Mouse (Mus musculus) intestine, embryonic 15.5 days (tissue): Measurements from ENCODE around the gene Zfp11. TPM values are rescaled to one million over a fixed set of nuclear protein-coding genes. Genes with fewer than 3 reads are reported as not detected.
"Not testable (repeated sequence)": the region's sequence is repeated elsewhere in the genome, so short reads cannot be mapped to it uniquely, and the experiment has no call there.

ENCODE experiments used
- ATAC-seq: fragments of 200-750 bp; cut with Nextera tagmentation; 2 replicates; pipeline ENCODE4 v1.8.0; 2017; ENCODE audit warnings: moderate TSS enrichment, moderate library complexity
- H3K27ac ChIP-seq: fragments of 300-500 bp; sonication (generic); 2 replicates; pipeline ENCODE4 v1.5.1; 2015; ENCODE audit warnings: mild to moderate bottlenecking, inconsistent platforms
- H3K27me3 ChIP-seq: fragments of 300-500 bp; sonication (generic); replicated peaks from 2 replicates; pipeline ENCODE4 v1.6.1; 2015; ENCODE audit warnings: inconsistent platforms
- H3K36me3 ChIP-seq: fragments of 300-500 bp; sonication (generic); 2 replicates; pipeline ENCODE4 v1.6.1; 2015; ENCODE audit warnings: inconsistent platforms
- H3K4me1 ChIP-seq: fragments of 300-500 bp; sonication (generic); replicated peaks from 2 replicates; pipeline ENCODE4 v1.6.1; 2015; ENCODE audit warnings: inconsistent platforms
- H3K4me2 ChIP-seq: fragments of 300-500 bp; sonication (generic); replicated peaks from 2 replicates; pipeline ENCODE4 v1.6.1; 2015; ENCODE audit warnings: mild to moderate bottlenecking, inconsistent platforms
- H3K4me3 ChIP-seq: fragments of 300-500 bp; sonication (generic); replicated peaks from 2 replicates; pipeline ENCODE4 v1.5.1; 2015; ENCODE audit warnings: inconsistent platforms
- H3K9ac ChIP-seq: fragments of 300-500 bp; sonication (generic); 2 replicates; pipeline ENCODE4 v1.6.1; 2015; ENCODE audit warnings: inconsistent platforms
- H3K9me3 ChIP-seq: fragments of 300-500 bp; sonication (generic); 2 replicates; pipeline ENCODE4 v1.6.1; 2016; ENCODE audit warnings: inconsistent platforms
- WGBS: fragments of 180-500 bp; shearing (Covaris S2); methylation state at CpG from one replicate; pipeline ENCODE4 v1.1.7; 2015; 5-methylcytosine and 5-hydroxymethylcytosine counted together
- polyA plus RNA-seq: library from polyadenylated mRNA; unstranded; fragments of >200 nt; fragmentation: Nextera tagmentation; extraction: Ambion mirVana; gene quantifications from 2 replicates; pipeline ENCODE4 v1.2.1, GENCODE M21; 2015

Zfp11 gene
- polyA plus RNA-seq, result 2.9 and 3.5 TPM in 2 replicates

GRCm38 (mm10) chr5:129670036-129670458, at the start of gene Zfp11:
TSS of gene Zfp11 (minus strand) at chr5:129670099.
- WGBS, result 1% methylated on average over 23 of the region's 23 CpGs

GRCm38 (mm10) chr5:129717016-129717415, 47.1 kb upstream of the Zfp11 start:
- Histone ChIP-seq H3K9ac (no peak overlapping the region), H3K36me3 (peaks cover 14% of the 10 kb centered on the region; the same call in 1 of the 2 replicates), H3K27me3 (no peaks in the 10 kb centered on the region), H3K27ac (no peak overlapping the region), H3K9me3 (no peaks in the 10 kb centered on the region), H3K4me1 (peaks cover 3% of the 10 kb centered on the region), H3K4me2 (no peak overlapping the region), H3K4me3 (no peak overlapping the region)
- 78% methylated on average over 9 of the region's 9 CpGs for WGBS
- no peak for ATAC-seq

More at GRCm38 (mm10) chr5:129670036-129670458, at the start of gene Zfp11:
- H3K9me3 ChIP-seq, result peaks cover 2% of the 10 kb centered on the region; the same call in 1 of the 2 replicates
- peak; percentile 95 for ATAC-seq
- 0 out of 2 replicates have a peak, but pooled peaks cover 3% of the 10 kb centered on the region for H3K4me1 ChIP-seq
- no peaks in the 10 kb centered on the region for H3K27me3 ChIP-seq
- H3K4me3 ChIP-seq, result peak within 1 kb of the TSS; percentile 85
- H3K36me3 ChIP-seq, result no peaks in the 10 kb centered on the region
- H3K4me2 ChIP-seq, result peak within 1 kb of the TSS; percentile 83
- H3K27ac ChIP-seq, result 0 out of 2 replicates have a peak within 1 kb of the TSS, but pooled peaks have one; percentile 32
- peak within 1 kb of the TSS; percentile 89 for H3K9ac ChIP-seq

- Histone ChIP-seq H3K9me3 (no peaks in the 10 kb centered on the region), H3K27me3 (no peaks in the 10 kb centered on the region), H3K9ac (peak within 1 kb of the TSS; percentile 72), H3K4me2 (peak within 1 kb of the TSS; percentile 69), H3K36me3 (peaks cover 14% of the 10 kb centered on the region; the same call in 1 of the 2 replicates), H3K4me3 (peak within 1 kb of the TSS; percentile 69), H3K4me1 (peaks cover 3% of the 10 kb centered on the region), H3K27ac (peak within 1 kb of the TSS; percentile 48)
- peak; percentile 99 for ATAC-seq
- WGBS, result under 1% methylated on average over 33 of the region's 33 CpGs
These were observed 45.5 kb upstream of the Zfp11 start, which contains the start of gene Mrps17 for GRCm38 (mm10) chr5:129715326-129715861. TSS of gene Mrps17 (plus strand) at chr5:129715497.

GRCm38 (mm10) chr5:129708412-129708811, 38.5 kb upstream of the Zfp11 start, which contains the start of gene Sept14:
TSS of gene Sept14 (minus strand) at chr5:129708512.
- H3K27ac ChIP-seq, result no peak within 1 kb of the TSS
- no peak within 1 kb of the TSS for H3K4me2 ChIP-seq
- 0 out of 2 replicates have a peak, but pooled peaks cover 4% of the 10 kb centered on the region for H3K27me3 ChIP-seq
- no peaks in the 10 kb centered on the region for H3K36me3 ChIP-seq
- no peak for ATAC-seq
- no peaks in the 10 kb centered on the region for H3K9me3 ChIP-seq
- WGBS, result 66% methylated on average over 2 of the region's 2 CpGs
- no peak within 1 kb of the TSS for H3K4me3 ChIP-seq
- H3K4me1 ChIP-seq, result no peaks in the 10 kb centered on the region
- H3K9ac ChIP-seq, result no peak within 1 kb of the TSS

GRCm38 (mm10) chr5:129703368-129703767, 33.5 kb upstream of the Zfp11 start:
- Histone ChIP-seq H3K27ac (no peak overlapping the region), H3K27me3 (0 out of 2 replicates have a peak, but pooled peaks cover 4% of the 10 kb centered on the region), H3K4me2 (no peak overlapping the region), H3K4me3 (no peak overlapping the region), H3K36me3 (no peaks in the 10 kb centered on the region), H3K9ac (no peak overlapping the region), H3K9me3 (no peaks in the 10 kb centered on the region), H3K4me1 (no peaks in the 10 kb centered on the region)
- 0 out of 2 replicates have a peak, but pooled peaks have one; percentile 49 for ATAC-seq

- 82% methylated on average over 1 of the region's 1 CpGs for WGBS
- no peaks in the 10 kb centered on the region for H3K36me3 ChIP-seq
- H3K4me1 ChIP-seq, result no peaks in the 10 kb centered on the region
- no peak for ATAC-seq
- 0 out of 2 replicates have a peak, but pooled peaks cover 4% of the 10 kb centered on the region for H3K27me3 ChIP-seq
- H3K9ac ChIP-seq, result no peak overlapping the region
- no peak overlapping the region for H3K4me2 ChIP-seq
- no peak overlapping the region for H3K27ac ChIP-seq
- H3K4me3 ChIP-seq, result no peak overlapping the region
- no peaks in the 10 kb centered on the region for H3K9me3 ChIP-seq
These were observed 31.8 kb upstream of the Zfp11 start for GRCm38 (mm10) chr5:129701706-129702105.

- no peak for ATAC-seq
These were observed 30.6 kb upstream of the Zfp11 start for GRCm38 (mm10) chr5:129700506-129700905.

GRCm38 (mm10) chr5:129690528-129690927, 20.6 kb upstream of the Zfp11 start:
- Histone ChIP-seq H3K27me3 (no peaks in the 10 kb centered on the region), H3K9me3 (no peaks in the 10 kb centered on the region), H3K27ac (no peak overlapping the region), H3K4me3 (no peak overlapping the region), H3K4me1 (no peaks in the 10 kb centered on the region), H3K36me3 (no peaks in the 10 kb centered on the region), H3K4me2 (no peak overlapping the region), H3K9ac (no peak overlapping the region)
- WGBS, result 82% methylated on average over 3 of the region's 3 CpGs
- no peak for ATAC-seq

More at GRCm38 (mm10) chr5:129700506-129700905, 30.6 kb upstream of the Zfp11 start:
- 33% methylated on average over 2 of the region's 2 CpGs for WGBS
- Histone ChIP-seq H3K4me3 (no peak overlapping the region), H3K4me2 (no peak overlapping the region), H3K9ac (no peak overlapping the region), H3K27me3 (0 out of 2 replicates have a peak, but pooled peaks cover 4% of the 10 kb centered on the region), H3K4me1 (no peaks in the 10 kb centered on the region), H3K9me3 (no peaks in the 10 kb centered on the region), H3K27ac (no peak overlapping the region), H3K36me3 (no peaks in the 10 kb centered on the region)

- Histone ChIP-seq H3K4me3 (no peak overlapping the region), H3K4me1 (no peaks in the 10 kb centered on the region), H3K27me3 (no peaks in the 10 kb centered on the region), H3K9ac (no peak overlapping the region), H3K36me3 (no peaks in the 10 kb centered on the region), H3K27ac (no peak overlapping the region), H3K9me3 (no peaks in the 10 kb centered on the region), H3K4me2 (no peak overlapping the region)
- no peak for ATAC-seq
- WGBS, result 82% methylated on average over 7 of the region's 7 CpGs
These were observed 17.7 kb upstream of the Zfp11 start for GRCm38 (mm10) chr5:129687621-129688020.

GRCm38 (mm10) chr5:129685141-129685540, 15.2 kb upstream of the Zfp11 start:
- H3K4me3 ChIP-seq, H3K36me3 ChIP-seq, H3K9ac ChIP-seq, H3K4me2 ChIP-seq, H3K4me1 ChIP-seq, H3K27ac ChIP-seq, H3K27me3 ChIP-seq, ATAC-seq, H3K9me3 ChIP-seq: not testable (repeated sequence)
- WGBS, result 90% methylated on average over 5 of the region's 5 CpGs

GRCm38 (mm10) chr5:129669453-129670035, 355 bp downstream of the Zfp11 start:
- ATAC-seq, result peak; percentile 85
- 0 out of 2 replicates have a peak, but pooled peaks cover 3% of the 10 kb centered on the region for H3K4me1 ChIP-seq
- WGBS, result 1% methylated on average over 31 of the region's 31 CpGs
- peak overlapping the region; percentile 89 for H3K9ac ChIP-seq
- H3K9me3 ChIP-seq, result no peaks in the 10 kb centered on the region
- no peaks in the 10 kb centered on the region for H3K27me3 ChIP-seq
- H3K36me3 ChIP-seq, result no peaks in the 10 kb centered on the region
- 0 out of 2 replicates have a peak overlapping the region, but pooled peaks have one; percentile 32 for H3K27ac ChIP-seq
- peak overlapping the region; percentile 83 for H3K4me2 ChIP-seq
- peak overlapping the region; percentile 85 for H3K4me3 ChIP-seq

- Histone ChIP-seq H3K4me2 (no peak overlapping the region), H3K9ac (no peak overlapping the region), H3K4me3 (no peak overlapping the region), H3K27me3 (no peaks in the 10 kb centered on the region), H3K9me3 (no peaks in the 10 kb centered on the region), H3K36me3 (no peaks in the 10 kb centered on the region), H3K4me1 (0 out of 2 replicates have a peak, but pooled peaks cover 3% of the 10 kb centered on the region), H3K27ac (no peak overlapping the region)
- no peak for ATAC-seq
- WGBS, result 85% methylated on average over 4 of the region's 4 CpGs
These were observed 2.0 kb downstream of the Zfp11 start for GRCm38 (mm10) chr5:129667851-129668250.
